Mouse (Mus musculus): ENCODE measurements around the gene Col6a1.

GRCm38 (mm10) chr10:76707584-76707983, 18.4 kb downstream of the Col6a1 start:
- no peak for TF ChIP-seq CTCF (IDR thresholded peaks at IDR 0.05; ENCODE audit: control insufficient read depth, insufficient read depth, insufficient replicate concordance, low read depth, low read length)
- TF ChIP-seq POLR2A (IDR thresholded peaks at IDR 0.05; ENCODE audit: control insufficient read depth, low read depth, low read length) = no peak
